Mouse (Mus musculus) mouse embryonic stem cell (cell line): ENCODE results near the gene St6gal1.

Experiments used
- in situ Hi-C, 2 experiments: fragments of 300-500 bp; cut with MboI; formaldehyde crosslinking; loops; 1 replicate in 1 of 2; 3 replicates in 1 of 2; pipeline ENCODE4 v1.14.3; 2019 to 2020; ENCODE audit warnings: low sequenced_read_pairs in 2 of 2, low pct_unique_long_range_greater_than_20kb in 1 of 2, mixed read lengths in 1 of 2; ENCODE audit not compliant: unreplicated experiment in 1 of 2

St6gal1 gene

GRCm38 (mm10) chr16:23364328-23364990 is 139.9 kb downstream of the St6gal1 start:
- in situ Hi-C loops: no loop called here

DNA sequence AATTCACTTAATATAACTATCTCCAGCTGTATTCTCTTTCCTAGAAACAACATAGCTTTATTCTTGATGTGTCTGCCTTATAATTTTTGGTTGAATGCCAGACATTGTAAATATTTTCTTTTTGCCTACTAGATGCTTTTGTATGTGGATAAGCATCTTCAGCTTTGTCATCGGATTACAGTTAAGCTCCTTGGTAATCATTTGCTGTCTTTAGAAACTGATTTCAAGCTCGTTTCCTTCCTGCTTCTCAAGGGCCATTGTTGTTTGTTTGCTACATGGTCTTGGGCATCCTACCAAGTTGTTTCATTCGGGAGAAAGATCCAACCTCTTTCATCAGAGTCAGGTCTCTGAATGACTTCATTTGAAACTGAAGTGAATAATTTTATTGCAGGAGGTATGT is 144.6 kb downstream of the St6gal1 start:
- in situ Hi-C loops: no loop called here

DNA sequence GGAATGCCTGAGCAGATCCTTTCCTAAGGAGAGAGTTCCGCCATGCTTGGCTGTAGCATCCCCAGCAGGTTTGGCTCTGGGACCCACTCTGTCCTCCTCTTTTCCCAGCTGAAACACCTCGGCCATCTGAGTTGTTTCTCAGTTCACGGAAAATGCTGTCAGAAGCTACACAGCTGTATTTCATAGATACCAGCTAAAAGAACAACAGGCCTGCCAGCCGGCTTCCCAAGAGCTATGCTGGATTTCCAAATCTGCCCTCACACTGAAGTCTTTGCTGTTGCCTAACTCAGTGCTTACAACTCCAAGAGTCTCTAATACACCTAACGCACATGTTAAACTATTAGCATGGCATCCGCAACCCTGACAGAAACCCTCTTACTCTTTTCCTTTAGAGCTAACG is 146.2 kb downstream of the St6gal1 start:
- in situ Hi-C loops: no loop called here

DNA sequence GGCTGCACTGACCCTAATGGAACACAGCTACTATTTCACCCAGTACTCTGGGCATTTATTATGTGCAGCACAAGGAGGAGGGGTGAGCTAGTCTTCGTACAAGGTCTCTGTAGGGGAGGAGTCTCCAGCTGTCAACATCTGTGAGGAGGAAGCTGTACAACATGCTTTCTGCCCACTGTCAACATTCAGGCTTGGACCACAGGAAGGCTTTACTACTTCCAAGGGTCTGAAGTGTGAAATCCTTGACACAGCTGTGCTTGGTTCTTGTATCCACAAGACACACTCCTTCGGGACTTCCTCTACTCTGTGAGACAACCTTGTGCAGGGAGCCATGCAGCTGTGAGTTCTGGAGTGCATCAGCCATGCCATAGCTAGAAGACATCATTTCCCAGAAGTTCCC is 147.8 kb downstream of the St6gal1 start:
- in situ Hi-C loops: no loop called here

- in situ Hi-C loops: no loop called here
Observed at GRCm38 (mm10) chr16:23374068-23374467, 149.5 kb downstream of the St6gal1 start.

DNA sequence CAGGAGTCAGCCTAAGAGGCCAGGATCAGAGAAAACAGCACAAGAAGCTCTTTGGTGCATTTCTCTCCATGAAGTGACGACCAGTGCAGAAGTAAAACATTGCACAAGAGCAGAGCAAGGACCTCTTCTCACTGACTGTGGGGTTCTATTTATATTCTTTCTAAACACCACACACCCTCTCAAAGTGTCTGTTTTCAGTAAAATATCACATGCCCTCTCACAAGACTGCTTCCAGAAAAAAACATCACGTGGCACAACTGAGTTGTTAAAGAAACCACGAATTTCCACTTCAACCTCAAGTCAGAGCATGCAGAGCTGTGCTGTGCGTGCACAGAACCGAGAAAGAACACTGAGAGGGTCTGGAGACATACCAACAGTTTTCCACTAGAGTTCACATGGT is 150.4 kb downstream of the St6gal1 start:
- in situ Hi-C loops: loop anchor here in 1 of 2 experiments (25.0 kb wide), 1 partner anchor 213 kb away; no protein-coding TSS in a partner anchor

DNA sequence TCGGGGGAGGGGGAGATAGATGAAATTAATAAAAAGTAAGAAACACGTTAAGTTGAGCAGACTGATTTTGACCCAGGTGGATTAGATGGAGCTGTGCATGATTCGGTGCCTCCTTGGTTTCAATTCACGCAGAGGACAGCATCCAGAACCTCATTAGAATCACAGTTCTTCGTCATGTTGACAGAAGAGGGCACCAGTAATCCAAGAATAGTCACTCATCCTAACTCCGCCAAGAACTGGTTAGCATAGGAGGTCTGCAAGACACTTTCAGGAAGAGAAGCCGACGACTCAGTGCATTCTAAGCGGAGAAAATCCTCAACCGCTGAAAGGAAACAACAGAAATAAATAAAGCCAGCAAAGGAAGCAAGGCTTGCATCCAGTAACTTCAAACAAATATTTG is 151.6 kb downstream of the St6gal1 start:
- in situ Hi-C loops: loop anchor here in 1 of 2 experiments (25.0 kb wide), 1 partner anchor 214 kb away; no protein-coding TSS in a partner anchor

DNA sequence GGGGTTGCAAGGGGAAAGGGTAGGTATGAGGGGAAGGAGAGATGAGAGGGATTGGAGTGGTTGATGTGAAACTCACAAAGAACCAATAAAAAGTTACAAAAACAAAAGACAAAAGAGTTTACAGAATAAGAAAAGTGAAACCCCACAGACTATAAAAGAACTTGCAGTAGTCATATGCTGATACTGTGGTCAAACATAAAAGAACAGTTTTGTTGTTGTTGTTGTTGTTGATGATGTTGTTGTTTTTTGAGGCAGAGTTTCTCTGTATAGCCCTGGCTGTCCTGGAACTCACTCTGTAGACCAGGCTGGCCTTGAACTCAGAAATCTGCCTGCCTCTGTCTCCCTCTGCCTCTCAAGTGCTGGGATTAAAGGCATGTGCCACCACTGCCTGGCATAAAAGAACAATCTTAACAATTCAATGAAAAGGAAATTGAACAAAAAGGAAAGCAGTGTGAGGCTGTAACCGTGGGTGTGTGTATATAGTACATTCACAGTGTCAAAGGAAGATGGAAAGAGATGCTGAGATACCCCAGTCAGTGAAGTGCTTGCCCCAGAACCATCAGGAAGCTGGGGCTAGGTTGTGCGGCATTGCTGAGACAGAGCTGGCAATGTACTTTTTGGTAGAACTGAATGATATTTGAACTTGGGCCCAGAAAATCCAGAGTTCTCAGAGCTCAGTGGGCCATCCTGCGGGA is 155.1 kb downstream of the St6gal1 start:
- in situ Hi-C loops: loop anchor here in 1 of 2 experiments (25.0 kb wide), 1 partner anchor 217 kb away; no protein-coding TSS in a partner anchor

DNA sequence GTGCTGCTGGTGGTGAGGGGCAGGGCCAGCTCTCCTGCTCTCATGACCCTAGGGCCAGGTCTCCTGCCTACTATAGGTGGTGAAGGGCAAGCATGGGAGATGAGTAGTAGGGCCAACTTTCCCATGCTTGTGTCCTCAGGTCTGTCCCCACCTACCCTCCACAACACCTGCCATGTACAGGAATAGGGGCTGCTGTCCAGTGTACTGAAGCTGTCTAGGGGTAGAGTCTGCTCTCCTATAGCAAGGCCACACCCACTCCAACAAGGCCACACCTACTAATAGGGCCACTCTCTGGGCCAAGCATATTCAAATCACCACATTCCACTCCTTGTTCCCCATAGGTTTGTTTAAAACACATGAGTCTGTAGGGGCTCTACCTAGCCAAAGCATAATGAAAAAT is 159.8 kb downstream of the St6gal1 start:
- in situ Hi-C loops: loop anchor here in 1 of 2 experiments (25.0 kb wide), 1 partner anchor 222 kb away; no protein-coding TSS in a partner anchor

DNA sequence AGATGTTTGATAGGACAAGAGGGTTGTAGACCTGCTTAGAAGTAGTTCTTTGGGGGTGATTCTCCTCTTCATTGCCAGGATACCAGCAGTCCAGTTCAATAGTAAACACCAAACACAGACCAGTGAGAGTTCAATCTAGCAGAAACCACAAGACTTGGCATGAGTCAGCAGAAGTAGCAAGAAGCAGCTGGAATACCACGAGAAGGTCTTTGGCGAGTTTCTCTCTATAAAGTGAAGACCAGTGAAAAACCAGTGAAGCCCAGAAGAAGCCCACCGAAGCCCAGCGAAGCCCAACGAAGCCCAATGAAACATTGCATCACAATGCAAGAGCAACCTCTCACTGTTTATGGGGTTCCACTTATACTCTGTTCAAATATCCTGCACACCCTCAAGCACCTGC is 173.4 kb downstream of the St6gal1 start:
- in situ Hi-C loops: loop anchor here in 1 of 2 experiments (25.0 kb wide), 1 partner anchor 236 kb away; no protein-coding TSS in a partner anchor

DNA sequence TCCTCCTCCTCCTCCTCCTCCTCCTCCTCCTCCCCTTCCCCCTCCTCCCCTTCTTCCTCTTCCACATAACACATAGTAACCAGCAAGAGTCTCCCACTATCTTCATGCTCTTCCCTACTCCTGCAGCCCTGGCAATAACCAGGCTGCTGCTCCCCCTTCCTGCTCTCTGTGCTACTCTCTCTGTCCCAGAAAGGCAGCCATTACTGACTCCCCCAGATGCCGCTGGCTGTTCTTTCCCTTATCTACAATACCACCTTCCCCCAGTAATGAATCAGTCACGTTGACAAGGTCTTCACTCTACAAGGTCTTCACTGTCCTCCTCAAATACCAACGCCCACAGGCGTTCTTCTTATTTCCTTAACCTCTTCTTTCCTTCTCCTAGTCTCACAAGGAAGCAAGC is 176.9 kb downstream of the St6gal1 start:
- in situ Hi-C loops: no loop called here

DNA sequence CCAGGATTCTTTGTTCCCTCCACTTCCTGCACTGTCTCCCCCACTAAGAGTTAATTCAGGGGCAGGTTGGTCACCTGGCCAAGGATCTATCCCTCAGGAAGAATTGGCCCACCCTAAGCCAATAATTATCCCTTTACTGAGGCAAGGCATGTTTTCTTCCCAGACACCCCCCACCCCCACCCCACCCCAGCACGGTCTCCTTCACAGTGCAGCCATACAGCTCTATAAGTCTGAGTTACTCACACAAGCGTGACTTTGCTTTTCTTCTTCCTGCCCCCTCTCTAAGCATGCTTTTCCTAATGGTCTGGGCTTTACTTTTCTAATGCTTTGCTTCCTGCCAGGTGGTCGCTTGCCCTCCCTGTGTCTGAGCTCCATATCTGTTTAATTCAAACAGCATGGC is 177.4 kb downstream of the St6gal1 start:
- in situ Hi-C loops: no loop called here

GRCm38 (mm10) chr16:23403008-23403755 is 178.6 kb downstream of the St6gal1 start:
- in situ Hi-C loops: no loop called here
